Mouse (Mus musculus) spleen, postnatal 10 days (tissue): ENCODE data around the gene Cacng7.
"Not testable (repeated sequence)": the region's sequence is repeated elsewhere in the genome, so short reads cannot be mapped to it uniquely, and the experiment has no call there.

Source experiments
- DNase-seq, 2 experiments: peaks; one replicate each; pipeline ENCODE4 v3.0.0; 2021 to 2022; ENCODE audit warnings: low spot score in 2 of 2

Gene Cacng7

GRCm38 (mm10) chr7:3332619-3333521 lies at the start of gene Cacng7:
Cacng7 (plus strand) TSS chr7:3332955.
- DNase-seq = no peak

DNA sequence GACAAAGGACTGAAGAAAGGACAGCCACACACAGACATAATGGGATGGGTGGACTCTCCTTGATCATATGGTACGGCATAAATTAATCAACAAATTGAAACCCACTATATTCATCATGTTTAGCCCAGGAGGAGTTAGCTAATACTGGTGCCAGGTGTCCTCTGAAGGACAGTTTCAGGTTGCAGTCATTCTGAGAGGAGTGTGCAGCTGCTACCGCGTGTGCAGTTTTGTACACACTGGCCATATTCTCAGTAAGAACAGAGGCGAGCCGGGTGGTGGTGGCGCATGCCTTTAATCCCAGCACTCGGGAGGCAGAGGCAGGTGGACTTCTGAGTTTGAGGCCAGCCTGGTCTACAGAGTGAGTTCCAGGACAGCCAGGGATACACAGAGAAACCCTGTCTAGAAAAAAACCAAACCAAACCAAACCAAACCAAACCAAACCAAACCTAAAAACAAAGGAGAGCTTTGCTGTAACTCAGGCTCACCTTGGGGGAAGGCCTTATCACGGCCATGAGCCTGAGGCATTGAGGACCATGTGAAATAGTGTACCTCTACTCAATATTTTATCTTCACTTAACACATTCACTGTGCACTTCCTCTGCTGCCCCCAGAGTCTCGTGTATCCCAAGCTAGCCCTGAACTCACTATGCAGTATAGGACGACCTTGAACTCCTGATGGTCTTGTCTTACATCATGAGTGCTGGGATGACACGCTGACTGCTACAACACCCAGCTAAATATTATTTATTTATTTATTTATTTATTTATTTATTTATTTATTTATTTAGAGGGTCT lies 49.5 kb upstream of the Cacng7 start:
- no peak for DNase-seq

DNA sequence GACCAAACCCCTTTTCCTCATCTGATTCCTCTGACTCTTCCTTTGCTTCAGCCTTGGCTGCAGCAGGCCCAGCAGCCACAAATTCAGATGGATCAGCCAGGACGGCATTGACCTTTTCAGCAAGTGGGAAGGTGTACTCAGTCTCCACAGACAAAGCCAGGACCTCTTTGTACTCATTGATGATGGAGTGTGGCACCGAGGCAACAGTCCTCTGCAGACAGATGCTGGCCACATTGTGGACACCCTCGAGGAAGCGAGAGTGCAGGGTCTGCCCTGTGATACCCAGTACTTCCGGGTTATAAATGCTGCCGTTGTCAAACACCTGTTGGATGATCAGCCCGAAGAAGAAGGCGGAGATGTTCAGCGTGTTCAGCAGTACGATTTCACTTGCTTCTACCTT lies 48.2 kb upstream of the Cacng7 start:
- DNase-seq = no peak

GRCm38 (mm10) chr7:3286036-3286435 lies 46.7 kb upstream of the Cacng7 start:
- no peak for DNase-seq

- no peak for DNase-seq
Measured at GRCm38 (mm10) chr7:3287186-3287585, 45.6 kb upstream of the Cacng7 start.

GRCm38 (mm10) chr7:3288976-3289970 lies 43.5 kb upstream of the Cacng7 start, which contains the start of the genes Myadm and Prkcg:
Myadm (plus strand) TSS chr7:3289080.
Prkcg (plus strand) TSS chr7:3289179.
- peak; percentile 51 to 80 for DNase-seq

DNA sequence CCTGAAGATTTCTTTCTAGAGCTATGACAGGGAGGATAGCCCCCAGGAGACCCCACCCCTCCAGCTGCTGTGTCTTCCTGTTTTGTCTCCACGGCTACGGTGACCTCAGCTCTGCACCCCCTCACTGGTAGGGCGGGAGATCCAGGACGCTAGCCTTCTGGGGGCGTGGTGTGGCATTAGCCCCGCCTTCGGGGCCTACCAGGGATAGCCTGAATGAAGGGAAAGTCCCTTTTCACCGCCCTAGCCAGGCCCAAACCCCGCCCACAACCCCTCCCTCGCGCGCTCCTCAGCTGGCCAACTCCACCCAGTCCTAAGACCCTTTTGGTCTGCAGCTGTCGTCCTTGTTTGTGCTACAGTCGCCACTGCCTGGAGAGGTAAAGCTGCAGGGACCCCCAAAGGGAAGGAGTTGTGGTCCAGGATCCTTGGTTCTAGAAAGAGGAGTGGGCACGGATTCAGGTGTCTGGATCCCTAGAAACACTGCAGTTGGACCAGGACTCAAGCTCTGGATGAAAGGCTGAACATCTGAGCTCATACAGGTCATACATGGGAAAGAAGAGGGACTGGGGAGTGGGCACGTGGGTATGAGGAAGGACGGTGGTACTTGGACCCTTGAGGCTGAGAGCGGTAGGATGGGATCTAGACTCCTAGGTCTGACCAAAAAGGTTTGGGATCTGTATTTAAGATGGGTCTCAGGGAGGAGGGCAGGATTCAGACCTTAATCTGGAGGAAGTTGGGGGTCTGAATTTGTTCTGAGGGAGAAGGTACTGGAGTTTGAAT lies 42.3 kb upstream of the Cacng7 start:
- peak; percentile 65 to 91 for DNase-seq

- DNase-seq = no peak
Measured at GRCm38 (mm10) chr7:3291197-3291596, 41.6 kb upstream of the Cacng7 start.

GRCm38 (mm10) chr7:3291764-3292163 lies 41.0 kb upstream of the Cacng7 start:
- no peak for DNase-seq

DNA sequence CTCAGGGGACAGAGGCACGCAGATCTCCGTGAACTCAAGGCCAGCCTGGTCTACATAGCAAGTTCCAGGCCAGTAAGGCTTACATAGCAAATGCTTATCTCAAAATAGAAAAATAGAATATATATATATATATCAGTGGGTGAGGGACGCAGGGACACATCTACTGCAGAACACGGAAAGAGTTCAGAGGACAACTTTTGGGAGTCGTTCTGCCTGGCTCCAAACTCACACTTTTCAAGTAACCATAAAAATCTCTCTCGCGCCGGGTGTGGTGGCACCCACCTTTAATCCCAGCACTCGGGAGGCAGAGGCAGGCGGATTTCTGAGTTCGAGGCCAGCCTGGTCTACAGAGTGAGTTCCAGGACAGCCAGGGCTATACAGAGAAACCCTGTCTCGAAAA lies 40.5 kb upstream of the Cacng7 start:
- DNase-seq = not testable (repeated sequence)

DNA sequence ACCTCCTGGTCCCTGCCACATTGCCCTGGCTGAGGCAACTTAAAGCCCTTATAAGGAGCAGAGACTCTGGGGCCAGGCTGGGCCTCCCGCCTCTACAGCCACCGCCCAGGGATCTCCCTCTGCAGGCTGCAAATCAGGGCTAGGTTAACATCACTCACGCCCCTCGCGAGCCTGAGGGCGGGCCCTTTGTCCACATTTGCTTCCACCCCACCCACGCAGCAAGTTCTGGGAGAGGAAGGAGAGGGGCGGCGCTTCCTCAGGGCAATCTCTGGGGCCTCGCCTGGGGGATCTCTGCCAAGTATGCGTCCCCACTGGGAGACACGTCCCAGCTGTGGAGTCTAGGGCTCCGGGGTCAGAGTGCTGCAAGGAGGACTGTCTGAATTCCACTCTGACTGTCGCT lies 40.0 kb upstream of the Cacng7 start:
- peak in 1 of 2 experiments; percentile 68 for DNase-seq

- DNase-seq = no peak
Measured at GRCm38 (mm10) chr7:3294794-3295193, 38.0 kb upstream of the Cacng7 start.

GRCm38 (mm10) chr7:3295321-3296110 lies 37.2 kb upstream of the Cacng7 start:
- DNase-seq = no peak

GRCm38 (mm10) chr7:3296711-3297110 lies 36.0 kb upstream of the Cacng7 start:
- no peak for DNase-seq

DNA sequence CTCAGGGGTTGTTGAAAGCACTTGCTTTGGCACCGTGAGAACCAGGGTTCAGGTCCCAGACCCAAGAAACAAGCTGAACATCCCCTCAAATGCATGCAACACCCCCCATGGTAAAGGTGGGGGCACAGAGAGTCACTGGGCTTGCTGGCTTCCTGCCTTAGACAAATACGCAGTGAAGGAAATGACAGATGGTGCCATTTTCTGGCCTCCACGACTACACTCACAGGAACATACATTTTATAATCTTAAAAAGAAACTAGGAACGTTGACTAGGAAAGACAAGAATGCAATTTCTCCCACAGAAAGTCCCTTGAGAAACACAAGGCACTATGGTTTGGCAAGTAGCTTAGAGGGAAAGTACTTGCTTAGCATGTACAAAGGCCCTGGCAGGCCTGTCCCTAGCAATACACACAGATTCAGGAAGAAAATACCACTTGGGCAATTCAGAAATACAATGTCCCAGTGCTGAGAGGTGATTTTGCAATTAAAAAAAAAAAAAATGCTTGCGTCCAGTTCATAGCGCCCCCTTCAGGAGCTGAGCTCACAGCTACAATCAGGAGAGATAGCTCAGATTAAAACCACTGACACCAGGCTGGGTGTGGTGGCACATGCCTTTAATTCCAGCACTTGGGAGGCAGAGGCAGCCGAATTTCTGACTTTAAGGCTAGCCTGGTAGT lies 32.7 kb upstream of the Cacng7 start:
- DNase-seq = no peak

DNA sequence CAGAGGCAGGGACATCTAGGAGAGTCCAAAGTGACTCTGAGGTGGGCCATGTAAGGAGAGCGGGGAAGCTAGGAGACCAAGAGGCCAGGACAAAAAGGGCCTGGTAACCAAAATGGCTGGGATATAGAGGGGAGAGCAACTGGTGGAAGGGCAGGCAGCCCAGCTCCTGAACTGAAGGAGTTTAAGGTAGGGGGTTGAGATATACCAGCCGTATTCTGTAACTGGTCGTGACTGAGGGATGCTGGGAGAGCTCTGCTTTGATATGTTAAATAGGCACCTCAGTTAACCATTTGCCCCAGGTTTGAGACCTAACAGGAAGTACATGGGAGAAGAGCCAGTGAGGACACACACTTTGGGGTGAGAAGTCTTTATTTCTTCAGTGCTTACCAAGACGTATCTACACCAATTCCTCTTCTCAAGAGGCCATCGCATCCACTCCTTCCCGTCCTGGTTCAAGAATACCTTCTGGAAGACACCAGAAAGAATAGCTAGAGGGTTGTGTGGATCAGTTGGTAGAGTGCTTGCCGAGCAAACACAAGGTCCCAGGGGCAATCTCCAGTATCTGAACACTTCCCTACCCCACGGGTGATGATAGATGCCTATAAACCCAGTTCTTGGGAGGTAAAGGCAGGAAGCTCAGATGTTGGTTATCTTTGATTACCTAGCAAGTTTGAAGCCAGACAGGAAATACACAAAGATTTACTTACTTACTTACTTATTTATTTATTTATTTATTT lies 31.7 kb upstream of the Cacng7 start:
- no peak for DNase-seq

DNA sequence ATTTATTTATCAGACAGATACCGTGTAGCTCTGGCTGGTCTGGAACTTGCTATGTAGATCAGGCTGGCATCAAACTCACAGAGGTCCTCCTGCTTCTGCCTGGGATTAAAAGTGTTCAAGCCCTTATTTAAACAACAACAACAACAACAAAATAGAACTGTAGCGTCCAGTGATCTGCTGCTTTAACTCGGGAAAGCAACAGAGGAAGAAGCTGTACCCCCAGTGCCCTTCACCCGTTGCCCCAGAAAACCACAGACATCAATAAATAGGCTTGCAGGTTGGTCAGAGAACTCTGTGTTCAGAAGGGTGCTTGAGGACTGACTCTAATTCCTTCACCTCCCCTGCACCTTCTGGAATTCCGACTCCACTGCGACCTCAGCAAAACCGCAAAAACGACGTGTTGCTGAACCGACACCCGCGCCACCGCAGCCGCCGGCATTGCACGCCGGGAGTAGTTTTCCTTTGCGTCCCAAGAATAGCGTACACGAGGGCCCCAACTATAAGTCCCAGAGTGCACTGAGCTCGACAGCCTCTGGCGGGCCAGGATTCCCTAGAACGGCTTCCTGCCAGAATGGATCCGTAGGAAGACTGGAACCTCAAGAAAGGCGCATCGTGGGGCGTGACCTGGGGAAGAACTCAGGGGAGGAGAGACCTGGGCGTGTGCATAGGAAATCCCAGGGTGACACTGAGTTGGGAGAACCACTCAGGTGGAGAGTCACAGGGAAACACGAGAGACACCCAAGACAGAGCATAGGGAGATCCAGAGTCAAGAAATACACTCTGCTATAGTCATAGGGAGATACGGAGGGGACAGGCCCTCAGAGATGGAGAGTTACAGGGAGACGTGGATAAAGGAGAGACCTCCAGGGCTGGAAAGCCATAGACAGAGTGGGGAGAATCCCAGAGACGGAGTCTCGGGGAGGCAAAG lies 30.9 kb upstream of the Cacng7 start:
- no peak for DNase-seq
